8 mouse cellular contexts compared by ENCODE assay signal in genomic region chr16:57177254-57177653, GRCm38 (mm10). TPM values are rescaled to one million over a fixed set of nuclear protein-coding genes. Genes with fewer than 3 reads are reported as not detected.
A peak's percentile ranks its signal among the peaks of the same experiment; 100 is the strongest.
DNase-seq lines count a peak whose midpoint lies in the region; ATAC-seq and TF ChIP-seq lines count a peak whose summit lies in the region.

No protein-coding gene starts in this region.

- WGBS in heart, adult 2 months = 68% methylated on average over 2 of the region's 2 CpGs
- 58% methylated on average over 2 of the region's 2 CpGs for WGBS in heart, embryonic 11.5 days (ENCODE audit: insufficient replicate concordance)

- no peak overlapping the region for H3K27ac ChIP-seq in heart, adult 2 months
- no peak overlapping the region for H3K27ac ChIP-seq in heart, embryonic 11.5 days (ENCODE audit: low read depth, low read length)
- no peak overlapping the region for H3K27ac ChIP-seq in MEL (ENCODE audit: control insufficient read depth, low read depth, low read length)

- no peak overlapping the region for H3K4me2 ChIP-seq in heart, embryonic 11.5 days

- H3K9ac ChIP-seq in heart, adult 2 months (ENCODE audit: low read depth, low read length) = no peak overlapping the region
- H3K9ac ChIP-seq in heart, embryonic 11.5 days (ENCODE audit: low read depth, low read length) = no peak overlapping the region
- no peak overlapping the region for H3K9ac ChIP-seq in MEL (ENCODE audit: control insufficient read depth, low read depth, low read length, poor library complexity, severe bottlenecking)

- no peaks in the 10 kb centered on the region for H3K36me3 ChIP-seq in heart, adult 2 months (ENCODE audit: control insufficient read depth, insufficient read depth, low read length)
- H3K36me3 ChIP-seq in heart, embryonic 11.5 days (ENCODE audit: control insufficient read depth, insufficient read depth, low read length) = peaks cover 5% of the 10 kb centered on the region; the same call in 1 of the 2 replicates
- H3K36me3 ChIP-seq in MEL (ENCODE audit: control insufficient read depth in 1 of 2, insufficient read depth in 2 of 2, low read length in 2 of 2) = peaks cover 3 to 8% of the 10 kb centered on the region in 2 experiments
- H3K36me3 ChIP-seq in splenic B cell, adult 2 months (ENCODE audit: control insufficient read depth, insufficient read depth, low read length, poor library complexity, severe bottlenecking) = peaks cover 2% of the 10 kb centered on the region

- no peak overlapping the region for H3K4me3 ChIP-seq in heart, adult 2 months
- no peak overlapping the region for H3K4me3 ChIP-seq in heart, embryonic 11.5 days (ENCODE audit: low read depth, low read length)
- no peak overlapping the region for H3K4me3 ChIP-seq in MEL (ENCODE audit: control insufficient read depth in 1 of 2, insufficient read depth in 1 of 2, low read depth in 2 of 2, low read length in 2 of 2)

- H3K9me3 ChIP-seq in heart, embryonic 11.5 days (replicated peaks; ENCODE audit: control insufficient read depth, low read length) = no peaks in the 10 kb centered on the region
- H3K9me3 ChIP-seq in MEL (replicated peaks; ENCODE audit: insufficient read depth, low read length) = no peaks in the 10 kb centered on the region

- no peaks in the 10 kb centered on the region for H3K79me2 ChIP-seq in heart, adult 2 months (replicated peaks; ENCODE audit: control insufficient read depth, insufficient read depth, low read length)
- H3K79me2 ChIP-seq in MEL (ENCODE audit: control insufficient read depth, insufficient read depth, low read length, poor library complexity) = no peaks in the 10 kb centered on the region

- no peak for TF ChIP-seq POLR2A in heart, adult 2 months (IDR thresholded peaks at IDR 0.05; ENCODE audit: insufficient read depth, low read depth, low read length)
- TF ChIP-seq POLR2A in MEL (IDR thresholded peaks at IDR 0.05; ENCODE audit: control insufficient read depth in 1 of 2, insufficient read depth in 1 of 2, low read depth in 1 of 2, low read length in 2 of 2, poor library complexity in 1 of 2) = no peak

- no peak for TF ChIP-seq EP300 in heart, adult 2 months (IDR thresholded peaks at IDR 0.05; ENCODE audit: insufficient read depth, low read depth, low read length)
- TF ChIP-seq EP300 in MEL (IDR thresholded peaks at IDR 0.05; ENCODE audit: low read depth in 1 of 2, low read length in 2 of 2) = no peak

- intact Hi-C loops in heart, adult 2 months (cut with DNase I) = no loop called here

- H3K27me3 ChIP-seq in heart, adult 2 months (ENCODE audit: control insufficient read depth, insufficient read depth, low read length) = no peaks in the 10 kb centered on the region
- H3K27me3 ChIP-seq in heart, embryonic 11.5 days (ENCODE audit: control insufficient read depth, insufficient read depth, low read length) = no peaks in the 10 kb centered on the region
- no peaks in the 10 kb centered on the region for H3K27me3 ChIP-seq in MEL (ENCODE audit: control insufficient read depth in 1 of 2, insufficient read depth in 2 of 2, low read length in 2 of 2)
- no peaks in the 10 kb centered on the region for H3K27me3 ChIP-seq in splenic B cell, adult 2 months (ENCODE audit: control insufficient read depth, insufficient read depth, low read length, poor library complexity, severe bottlenecking)

- H3K4me1 ChIP-seq in heart, adult 2 months (ENCODE audit: control insufficient read depth, insufficient read depth, low read length) = no peaks in the 10 kb centered on the region
- H3K4me1 ChIP-seq in heart, embryonic 11.5 days (ENCODE audit: control insufficient read depth, insufficient read depth, low read length) = no peaks in the 10 kb centered on the region
- H3K4me1 ChIP-seq in MEL (ENCODE audit: control insufficient read depth in 1 of 2, insufficient read depth in 2 of 2, low read length in 2 of 2) = peaks cover 3 to 5% of the 10 kb centered on the region in 2 experiments; a peak in 3 of 4 replicates

- DNase-seq in heart, adult 2 months = no peak
- DNase-seq in A20 (ENCODE audit: low read depth, low spot score) = peak; percentile 37
- peak; percentile 70 for DNase-seq in MEL (ENCODE audit: low read depth, low spot score)
- peak; percentile 70 for DNase-seq in embryo, embryonic 11 days
- peak; percentile 17 to 25 for DNase-seq in lung, adult 18-20 months
- peak; percentile 70 for DNase-seq in splenic B cell, adult 2 months (ENCODE audit: low read depth, low spot score)
- no peak for DNase-seq in left cerebral cortex, adult 8-10 months (ENCODE audit: low spot score in 2 of 2)

- no peak for ATAC-seq in heart, embryonic 11.5 days (replicated peaks; ENCODE audit: insufficient number of reproducible peaks, low FRiP score, low TSS enrichment)

- TF ChIP-seq CTCF in heart, adult 2 months (IDR thresholded peaks at IDR 0.05) = peak; percentile 93
- peak; percentile 58 to 79 (median 79) for TF ChIP-seq CTCF in MEL (IDR thresholded peaks at IDR 0.05 in 2 of 3, conservative IDR thresholded peaks at IDR 0.05 in 1 of 3; ENCODE audit: control insufficient read depth in 1 of 3, insufficient read depth in 1 of 3, low read depth in 2 of 3, low read length in 3 of 3, poor library complexity in 1 of 3, severe bottlenecking in 1 of 3)

- TF ChIP-seq RAD21 in MEL (IDR thresholded peaks at IDR 0.05; ENCODE audit: low read depth, low read length) = peak; percentile 66

TF ChIP-seq in MEL, 35 proteins besides CTCF, POLR2A, EP300 and RAD21:
- TF ChIP-seq SMC3 (IDR thresholded peaks at IDR 0.05; ENCODE audit: low read depth, low read length) (peak; percentile 67), RCOR1 (IDR thresholded peaks at IDR 0.05; ENCODE audit: low read depth, low read length) (peak; percentile 67), ZNF384 (IDR thresholded peaks at IDR 0.05; ENCODE audit: low read depth, low read length) (peak; percentile 87), GATA1 (IDR thresholded peaks at IDR 0.05; ENCODE audit: low read depth, low read length) (peak; percentile 50; the same call in 1 of the 2 replicates), SIN3A (IDR thresholded peaks at IDR 0.05; ENCODE audit: low read length) (no peak), ZC3H11A (IDR thresholded peaks at IDR 0.05; ENCODE audit: low read depth, low read length) (0 out of 2 replicates have a peak, but pooled peaks have one; percentile 44), MAZ (IDR thresholded peaks at IDR 0.05; ENCODE audit: low read depth, low read length) (no peak), ETS1 (IDR thresholded peaks at IDR 0.05; ENCODE audit: low read depth, low read length) (no peak)
TF ChIP-seq in MEL: peak in this region for 5.

RNA-seq across cellular contexts. Expression of gene Nit2, which starts 10.1 kb away (rescaled TPM):
- 10 to 100 TPM; 27.4 to 35.4 TPM for total RNA-seq in heart, adult 2 months (2021)
- 19.3 and 27.5 TPM in 2 replicates for polyA plus RNA-seq in heart, adult 2 months (2012; rRNA removed)
- 43.0 and 46.3 TPM in 2 replicates for polyA plus RNA-seq in heart, embryonic 11.5 days (2014; fragmentation: Nextera tagmentation; extraction: Ambion mirVana)
- 32.2 and 33.6 TPM in 2 replicates for total RNA-seq in MEL (2012; rRNA removed)
- polyA plus RNA-seq in MEL (2012; ENCODE audit: insufficient read depth in 1 of 2, insufficient read length in 2 of 2, low read depth in 1 of 2, low replicate concordance in 2 of 2, missing spikeins in 1 of 2) = 10 to 100 TPM in 1 of 2 experiments, not detected in 1; 38.9 TPM
- 10 to 100 TPM; 11.4 to 16.4 (median 14.9) TPM for total RNA-seq in left cerebral cortex, adult 8-10 months (2022)

RNA-seq across cellular contexts. Expression of gene Tbc1d23, which starts 54.0 kb away (rescaled TPM):
- 10 to 100 TPM; 25.3 to 26.1 TPM for total RNA-seq in heart, adult 2 months (2021)
- polyA plus RNA-seq in heart, adult 2 months (2012; rRNA removed) = 7.7 and 21.2 TPM in 2 replicates
- 20.5 and 25.0 TPM in 2 replicates for polyA plus RNA-seq in heart, embryonic 11.5 days (2014; fragmentation: Nextera tagmentation; extraction: Ambion mirVana)
- total RNA-seq in MEL (2012; rRNA removed) = 15.7 and 16.9 TPM in 2 replicates
- polyA plus RNA-seq in MEL (2012; ENCODE audit: insufficient read depth in 1 of 2, insufficient read length in 2 of 2, low read depth in 1 of 2, low replicate concordance in 2 of 2, missing spikeins in 1 of 2) = 10 to 100 TPM in 1 of 2 experiments, not detected in 1; 18.1 TPM
- total RNA-seq in left cerebral cortex, adult 8-10 months (2022) = 10 to 100 TPM; 46.3 to 50.2 (median 46.6) TPM

RNA-seq across cellular contexts. Expression of gene Tomm70a, which starts 55.8 kb away (rescaled TPM):
- total RNA-seq in heart, adult 2 months (2021) = 10 to 100 TPM; 41.8 to 44.1 TPM
- 10.6 and 21.7 TPM in 2 replicates for polyA plus RNA-seq in heart, adult 2 months (2012; rRNA removed)
- 48.3 and 53.7 TPM in 2 replicates for polyA plus RNA-seq in heart, embryonic 11.5 days (2014; fragmentation: Nextera tagmentation; extraction: Ambion mirVana)
- total RNA-seq in MEL (2012; rRNA removed) = 123 and 124 TPM in 2 replicates
- polyA plus RNA-seq in MEL (2012; ENCODE audit: insufficient read depth in 1 of 2, insufficient read length in 2 of 2, low read depth in 1 of 2, low replicate concordance in 2 of 2, missing spikeins in 1 of 2) = 100 to 1,000 TPM in 1 of 2 experiments, 10 to 100 TPM in 1; 97.4 to 162 TPM
- 100 to 1,000 TPM; 105 to 125 (median 117) TPM for total RNA-seq in left cerebral cortex, adult 8-10 months (2022)

Comparison
In these comparisons a context has a peak if more than half of its experiments do, and no peak if none do; other contexts are left out.
1. DNase-seq: peak in A20 (single experiment), MEL (single experiment), embryo, embryonic 11 days (single experiment), lung, adult 18-20 months (2 of 2) and splenic B cell, adult 2 months (single experiment); none in heart, adult 2 months (0 of 2) and left cerebral cortex, adult 8-10 months (0 of 2).